Mouse (Mus musculus): Measurements from ENCODE around the gene Serhl. TPM values are rescaled to one million over a fixed set of nuclear protein-coding genes. Genes with fewer than 3 reads are reported as not detected.

Serhl gene
- polyA plus RNA-seq, 1 experiment from 2014 or later, result 22.3 TPM

DNA sequence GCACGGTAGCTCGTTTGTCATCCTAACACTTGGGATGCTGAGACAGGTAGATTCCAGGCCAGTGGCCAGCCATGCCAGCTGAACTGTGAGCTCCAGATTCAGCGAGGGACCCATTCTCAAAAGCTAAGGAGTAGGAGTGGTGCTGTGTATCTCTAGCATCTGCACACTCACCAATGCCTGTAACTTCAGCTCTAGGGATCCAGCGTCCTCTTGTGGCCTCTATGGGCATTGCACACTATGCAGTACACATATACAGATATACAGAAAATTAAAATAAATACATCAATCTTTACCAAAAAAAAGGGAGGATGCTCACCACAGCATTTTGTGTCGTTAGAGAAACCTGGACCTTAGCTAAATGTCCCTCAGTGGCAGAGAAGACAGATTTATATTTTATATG lies 17.6 kb upstream of the Serhl start:
- 85% methylated on average over 5 of the region's 5 CpGs for WGBS
- no peak overlapping the region for H3K4me3 ChIP-seq (ENCODE audit: low read depth, low read length)
- no peaks in the 10 kb centered on the region for H3K9me3 ChIP-seq (ENCODE audit: control insufficient read depth, low read length)
- H3K9ac ChIP-seq (replicated peaks; ENCODE audit: low read depth, low read length), result no peak overlapping the region
- no peak overlapping the region for H3K27ac ChIP-seq (ENCODE audit: low read depth, low read length)
- H3K4me2 ChIP-seq (ENCODE audit: low read depth, low read length), result no peak overlapping the region
- H3K36me3 ChIP-seq (ENCODE audit: control insufficient read depth, insufficient read depth, low read length), result no peaks in the 10 kb centered on the region
- no peaks in the 10 kb centered on the region for H3K27me3 ChIP-seq (ENCODE audit: control insufficient read depth, insufficient read depth, low read length)
- ATAC-seq (ENCODE audit: low read depth), result no peak
- H3K4me1 ChIP-seq (ENCODE audit: control insufficient read depth, insufficient read depth, low read length), result no peaks in the 10 kb centered on the region

DNA sequence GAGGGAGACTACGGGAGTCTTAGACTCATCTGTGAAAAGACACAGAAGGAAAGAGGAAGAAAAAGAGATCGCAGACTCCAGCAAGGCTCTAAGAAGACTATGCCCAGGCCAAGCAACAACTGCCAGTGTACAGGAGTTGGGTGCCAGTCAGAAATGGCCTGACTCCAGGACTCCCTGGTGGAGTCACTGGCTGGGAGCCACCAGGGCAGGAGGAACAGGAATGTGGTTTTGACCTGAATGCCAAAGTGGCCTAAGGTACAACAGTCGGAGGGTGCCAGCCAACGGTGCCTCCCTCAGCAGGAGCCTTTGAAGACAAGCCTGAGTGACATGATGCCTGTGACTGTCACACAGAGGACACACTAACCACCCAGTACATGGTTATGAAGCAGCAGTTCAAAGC lies 15.1 kb upstream of the Serhl start:
- Histone ChIP-seq H3K4me2 (ENCODE audit: low read depth, low read length) (no peak overlapping the region), H3K36me3 (ENCODE audit: control insufficient read depth, insufficient read depth, low read length) (no peaks in the 10 kb centered on the region), H3K4me1 (ENCODE audit: control insufficient read depth, insufficient read depth, low read length) (no peaks in the 10 kb centered on the region), H3K9ac (replicated peaks; ENCODE audit: low read depth, low read length) (no peak overlapping the region), H3K27ac (ENCODE audit: low read depth, low read length) (no peak overlapping the region), H3K9me3 (ENCODE audit: control insufficient read depth, low read length) (no peaks in the 10 kb centered on the region), H3K4me3 (ENCODE audit: low read depth, low read length) (no peak overlapping the region), H3K27me3 (ENCODE audit: control insufficient read depth, insufficient read depth, low read length) (no peaks in the 10 kb centered on the region)
- no peak for ATAC-seq (ENCODE audit: low read depth)
- 85% methylated on average over 4 of the region's 4 CpGs for WGBS

- Histone ChIP-seq H3K4me3 (ENCODE audit: low read depth, low read length) (no peak overlapping the region), H3K27ac (ENCODE audit: low read depth, low read length) (no peak overlapping the region), H3K4me2 (ENCODE audit: low read depth, low read length) (no peak overlapping the region), H3K27me3 (ENCODE audit: control insufficient read depth, insufficient read depth, low read length) (no peaks in the 10 kb centered on the region), H3K36me3 (ENCODE audit: control insufficient read depth, insufficient read depth, low read length) (no peaks in the 10 kb centered on the region), H3K9ac (replicated peaks; ENCODE audit: low read depth, low read length) (no peak overlapping the region), H3K9me3 (ENCODE audit: control insufficient read depth, low read length) (no peaks in the 10 kb centered on the region), H3K4me1 (ENCODE audit: control insufficient read depth, insufficient read depth, low read length) (no peaks in the 10 kb centered on the region)
- ATAC-seq (ENCODE audit: low read depth), result no peak
- 69% methylated on average over 27 of the region's 27 CpGs for WGBS
Observed at GRCm38 (mm10) chr15:83075607-83076525, 13.4 kb upstream of the Serhl start.

DNA sequence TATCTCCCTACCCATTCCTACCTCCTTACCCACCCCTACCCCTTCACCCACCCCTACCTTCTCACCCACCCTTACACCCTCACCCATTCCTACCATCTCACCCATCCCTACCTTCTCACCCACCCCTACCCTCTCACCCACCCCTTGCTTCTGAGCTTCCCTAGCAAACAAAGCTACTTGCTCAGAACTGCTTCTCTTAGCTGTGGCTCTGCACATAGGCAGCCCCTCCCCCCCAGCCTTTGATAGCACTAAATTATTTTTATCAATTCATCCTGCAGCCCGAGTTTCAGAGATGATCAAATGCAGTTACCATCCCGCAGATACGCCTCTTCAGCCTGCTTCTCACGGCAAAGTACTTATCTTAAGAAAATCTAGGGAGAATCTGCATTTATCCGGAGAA lies 5.8 kb upstream of the Serhl start:
- no peak for ATAC-seq (ENCODE audit: low read depth)
- no peaks in the 10 kb centered on the region; the same call in 1 of the 2 replicates for H3K27me3 ChIP-seq (ENCODE audit: control insufficient read depth, insufficient read depth, low read length)
- no peak overlapping the region for H3K9ac ChIP-seq (replicated peaks; ENCODE audit: low read depth, low read length)
- H3K4me3 ChIP-seq (ENCODE audit: low read depth, low read length), result no peak overlapping the region
- no peak overlapping the region for H3K4me2 ChIP-seq (ENCODE audit: low read depth, low read length)
- H3K36me3 ChIP-seq (ENCODE audit: control insufficient read depth, insufficient read depth, low read length), result no peaks in the 10 kb centered on the region
- H3K9me3 ChIP-seq (ENCODE audit: control insufficient read depth, low read length), result no peaks in the 10 kb centered on the region
- 52% methylated on average over 5 of the region's 5 CpGs for WGBS
- H3K27ac ChIP-seq (ENCODE audit: low read depth, low read length), result peak overlapping the region; percentile 1; the same call in 1 of the 2 replicates
- no peaks in the 10 kb centered on the region for H3K4me1 ChIP-seq (ENCODE audit: control insufficient read depth, insufficient read depth, low read length)

GRCm38 (mm10) chr15:83084022-83084640 lies 5.2 kb upstream of the Serhl start:
- H3K9ac ChIP-seq (replicated peaks; ENCODE audit: low read depth, low read length), result no peak overlapping the region
- WGBS, result 32% methylated on average over 13 of the region's 13 CpGs

DNA sequence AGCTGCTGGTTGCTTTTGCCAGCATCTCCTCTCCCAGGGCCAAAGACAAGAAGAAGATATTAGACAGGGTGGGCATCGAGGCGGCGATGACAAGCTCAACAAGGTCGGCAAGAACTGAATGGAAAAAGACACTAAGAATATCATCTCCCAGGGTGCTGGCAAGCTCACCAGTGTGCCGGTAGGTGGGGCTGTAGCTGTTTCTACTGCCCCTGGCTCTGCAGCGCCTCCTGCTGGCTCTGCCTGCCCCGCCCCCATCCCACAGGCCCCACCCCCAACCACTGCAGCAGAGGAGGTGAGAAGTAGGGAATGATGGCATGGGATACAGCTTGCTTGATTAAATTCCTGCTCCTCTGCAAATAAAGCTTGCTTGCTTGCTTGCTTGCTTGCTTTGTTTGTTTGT lies 3.4 kb upstream of the Serhl start:
- H3K9me3 ChIP-seq (ENCODE audit: control insufficient read depth, low read length), result no peaks in the 10 kb centered on the region
- ATAC-seq (ENCODE audit: low read depth), result no peak
- H3K4me1 ChIP-seq (ENCODE audit: control insufficient read depth, insufficient read depth, low read length), result peaks cover 8% of the 10 kb centered on the region
- H3K27ac ChIP-seq (ENCODE audit: low read depth, low read length), result no peak overlapping the region
- no peak overlapping the region for H3K4me3 ChIP-seq (ENCODE audit: low read depth, low read length)
- H3K4me2 ChIP-seq (ENCODE audit: low read depth, low read length), result no peak overlapping the region
- no peaks in the 10 kb centered on the region; the same call in 1 of the 2 replicates for H3K27me3 ChIP-seq (ENCODE audit: control insufficient read depth, insufficient read depth, low read length)
- H3K9ac ChIP-seq (replicated peaks; ENCODE audit: low read depth, low read length), result no peak overlapping the region
- H3K36me3 ChIP-seq (ENCODE audit: control insufficient read depth, insufficient read depth, low read length), result no peaks in the 10 kb centered on the region
- 37% methylated on average over 7 of the region's 7 CpGs for WGBS

More at GRCm38 (mm10) chr15:83084022-83084640, 5.2 kb upstream of the Serhl start:
- no peaks in the 10 kb centered on the region for H3K36me3 ChIP-seq (ENCODE audit: control insufficient read depth, insufficient read depth, low read length)
- peak overlapping the region; percentile 1; the same call in 1 of the 2 replicates for H3K27ac ChIP-seq (ENCODE audit: low read depth, low read length)
- H3K27me3 ChIP-seq (ENCODE audit: control insufficient read depth, insufficient read depth, low read length), result no peaks in the 10 kb centered on the region; the same call in 1 of the 2 replicates
- no peak overlapping the region for H3K4me3 ChIP-seq (ENCODE audit: low read depth, low read length)
- H3K4me2 ChIP-seq (ENCODE audit: low read depth, low read length), result peak overlapping the region; percentile 0; the same call in 1 of the 2 replicates
- peaks cover 5% of the 10 kb centered on the region for H3K4me1 ChIP-seq (ENCODE audit: control insufficient read depth, insufficient read depth, low read length)
- H3K9me3 ChIP-seq (ENCODE audit: control insufficient read depth, low read length), result no peaks in the 10 kb centered on the region
- ATAC-seq (ENCODE audit: low read depth), result peak; percentile 69; the same call in 1 of the 2 replicates

DNA sequence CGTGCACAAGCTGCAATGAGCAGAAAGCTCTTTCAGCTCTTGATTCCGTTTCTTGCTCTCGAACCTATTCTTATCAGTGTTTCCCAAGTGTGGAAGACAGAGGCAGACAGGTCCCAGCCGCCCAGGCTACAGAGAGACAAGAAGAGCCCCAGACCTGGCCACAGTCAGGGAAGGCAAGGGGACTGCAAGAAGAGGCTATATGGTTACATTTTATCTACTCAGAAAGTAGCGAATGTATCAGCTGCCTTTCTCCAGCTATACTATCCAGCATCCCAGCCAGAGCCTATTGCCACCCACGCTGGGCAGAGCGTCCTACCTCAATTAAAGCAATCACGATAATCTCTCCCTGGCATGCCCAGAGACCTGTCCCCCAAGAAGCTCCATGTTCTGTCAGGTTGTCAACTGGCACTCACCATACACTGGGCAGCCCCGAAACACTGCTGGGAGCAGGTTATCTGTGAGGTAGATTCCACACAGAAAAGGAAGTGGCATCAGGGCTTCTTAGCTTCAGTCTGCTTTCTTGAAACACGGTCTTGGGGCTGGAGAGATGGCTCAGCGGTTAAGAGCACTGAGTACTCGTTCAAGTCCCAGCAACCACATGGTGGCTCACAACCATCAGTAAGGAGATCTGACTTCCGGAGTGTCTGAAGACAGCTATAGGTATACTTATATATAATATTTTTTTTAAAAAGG lies 2.5 kb upstream of the Serhl start:
- Histone ChIP-seq H3K4me3 (ENCODE audit: low read depth, low read length) (no peak overlapping the region), H3K36me3 (ENCODE audit: control insufficient read depth, insufficient read depth, low read length) (no peaks in the 10 kb centered on the region), H3K4me1 (ENCODE audit: control insufficient read depth, insufficient read depth, low read length) (peaks cover 8% of the 10 kb centered on the region), H3K9me3 (ENCODE audit: control insufficient read depth, low read length) (no peaks in the 10 kb centered on the region), H3K4me2 (ENCODE audit: low read depth, low read length) (no peak overlapping the region), H3K9ac (replicated peaks; ENCODE audit: low read depth, low read length) (no peak overlapping the region), H3K27ac (ENCODE audit: low read depth, low read length) (no peak overlapping the region), H3K27me3 (ENCODE audit: control insufficient read depth, insufficient read depth, low read length) (no peaks in the 10 kb centered on the region; the same call in 1 of the 2 replicates)
- 86% methylated on average over 13 of the region's 13 CpGs for WGBS
- ATAC-seq (ENCODE audit: low read depth), result no peak

- Histone ChIP-seq H3K9ac (replicated peaks; ENCODE audit: low read depth, low read length) (0 out of 2 replicates have a peak overlapping the region, but pooled peaks have one; percentile 12), H3K27ac (ENCODE audit: low read depth, low read length) (no peak overlapping the region), H3K36me3 (ENCODE audit: control insufficient read depth, insufficient read depth, low read length) (no peaks in the 10 kb centered on the region), H3K9me3 (ENCODE audit: control insufficient read depth, low read length) (no peaks in the 10 kb centered on the region), H3K27me3 (ENCODE audit: control insufficient read depth, insufficient read depth, low read length) (no peaks in the 10 kb centered on the region; the same call in 1 of the 2 replicates), H3K4me2 (ENCODE audit: low read depth, low read length) (peak overlapping the region; percentile 7; the same call in 1 of the 2 replicates), H3K4me3 (ENCODE audit: low read depth, low read length) (no peak overlapping the region), H3K4me1 (ENCODE audit: control insufficient read depth, insufficient read depth, low read length) (peaks cover 8% of the 10 kb centered on the region)
- ATAC-seq (ENCODE audit: low read depth), result no peak
- 8% methylated on average over 27 of the region's 27 CpGs for WGBS
Observed at GRCm38 (mm10) chr15:83088495-83089428, 544 bp upstream of the Serhl start.

All from neural tube, embryonic 14.5 days (tissue).